Mouse (Mus musculus): Measurements from ENCODE around the gene Cyp2s1. TPM values are rescaled to one million over a fixed set of nuclear protein-coding genes. Genes with fewer than 3 reads are reported as not detected.

Cyp2s1 gene
- polyA plus RNA-seq, 1 experiment: not detected

DNA sequence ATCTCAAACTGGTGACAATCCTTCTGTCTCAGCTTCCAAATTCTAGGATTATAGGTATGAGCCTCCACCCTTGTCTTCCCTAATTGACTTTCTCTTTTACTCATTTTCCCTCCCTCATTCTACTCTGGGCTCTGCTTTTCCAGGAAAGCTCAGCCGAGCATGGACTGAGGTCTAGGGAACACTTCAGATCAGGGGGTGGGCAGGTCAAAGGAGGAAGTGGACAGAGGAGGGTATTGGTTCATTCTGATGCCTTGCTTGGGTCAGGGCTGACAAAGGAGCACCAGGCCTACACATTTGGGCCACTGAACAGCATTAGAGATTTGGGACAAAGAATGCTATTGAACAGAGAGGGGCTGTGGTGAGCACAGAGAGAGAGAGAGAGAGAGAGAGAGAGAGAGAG, 31.9 kb downstream of the Cyp2s1 start:
- H3K4me3 ChIP-seq (replicated peaks; ENCODE audit: control insufficient read depth, low read depth, low read length): no peak overlapping the region
- H3K27ac ChIP-seq (ENCODE audit: control insufficient read depth, insufficient read depth, low read depth, low read length, poor library complexity): no peak overlapping the region
- no peak for TF ChIP-seq CTCF (IDR thresholded peaks at IDR 0.05; ENCODE audit: control insufficient read depth, insufficient read depth, low read length)
- TF ChIP-seq POLR2A (IDR thresholded peaks at IDR 0.05; ENCODE audit: borderline replicate concordance, control insufficient read depth, low read depth, low read length): no peak
- H3K4me1 ChIP-seq (ENCODE audit: control insufficient read depth, insufficient read depth, low read length): peaks cover 3% of the 10 kb centered on the region; the same call in 1 of the 2 replicates
- 23% methylated on average over 1 of the region's 1 CpGs for WGBS

DNA sequence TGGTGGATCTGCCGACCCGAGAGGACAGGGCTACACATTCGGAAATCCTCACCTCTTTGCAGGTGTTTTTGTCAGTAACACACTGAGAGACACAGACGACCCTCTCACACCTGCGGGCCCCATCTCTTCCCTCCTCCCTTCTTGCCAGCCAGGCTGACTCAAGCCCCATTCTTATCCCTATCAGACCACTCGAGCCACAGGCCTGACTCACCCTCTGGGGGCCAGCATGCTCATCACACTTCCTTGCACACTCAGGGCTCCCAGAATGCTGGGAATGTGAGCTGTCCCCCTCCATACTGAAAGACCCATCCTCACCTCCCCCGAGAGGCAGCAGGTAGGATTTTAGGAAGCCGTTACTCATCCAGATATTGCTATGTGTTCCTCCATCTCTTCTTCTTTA, 33.0 kb downstream of the Cyp2s1 start:
- H3K27ac ChIP-seq (ENCODE audit: control insufficient read depth, insufficient read depth, low read depth, low read length, poor library complexity): no peak overlapping the region
- TF ChIP-seq CTCF (IDR thresholded peaks at IDR 0.05; ENCODE audit: control insufficient read depth, insufficient read depth, low read length) (no peak), POLR2A (IDR thresholded peaks at IDR 0.05; ENCODE audit: borderline replicate concordance, control insufficient read depth, low read depth, low read length) (no peak)
- H3K4me1 ChIP-seq (ENCODE audit: control insufficient read depth, insufficient read depth, low read length): peaks cover 3% of the 10 kb centered on the region; the same call in 1 of the 2 replicates
- 62% methylated on average over 8 of the region's 8 CpGs for WGBS
- no peak overlapping the region for H3K4me3 ChIP-seq (replicated peaks; ENCODE audit: control insufficient read depth, low read depth, low read length)

DNA sequence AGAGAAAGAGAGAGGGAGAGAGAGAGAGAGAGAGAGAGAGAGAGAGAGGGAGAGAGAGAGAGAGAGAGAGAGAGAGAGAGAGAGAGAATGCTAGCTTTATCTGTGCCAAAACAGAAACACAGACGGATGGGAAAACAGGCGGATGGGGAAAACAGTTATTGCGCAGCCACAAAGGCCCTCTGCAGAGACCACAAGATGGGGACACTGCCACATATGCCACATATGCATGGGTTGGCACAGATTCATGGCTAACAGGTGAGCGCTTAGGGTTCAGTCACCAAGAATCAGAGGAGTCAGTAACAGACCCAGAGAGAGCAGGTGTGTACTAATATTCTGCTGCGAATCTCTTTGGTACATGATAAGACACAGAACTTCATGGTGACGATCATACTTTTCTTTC, 34.0 kb downstream of the Cyp2s1 start:
- peaks cover 3% of the 10 kb centered on the region; the same call in 1 of the 2 replicates for H3K4me1 ChIP-seq (ENCODE audit: control insufficient read depth, insufficient read depth, low read length)
- WGBS: 9% methylated on average over 6 of the region's 6 CpGs
- H3K4me3 ChIP-seq (replicated peaks; ENCODE audit: control insufficient read depth, low read depth, low read length): no peak overlapping the region
- TF ChIP-seq POLR2A (IDR thresholded peaks at IDR 0.05; ENCODE audit: borderline replicate concordance, control insufficient read depth, low read depth, low read length) (no peak), CTCF (IDR thresholded peaks at IDR 0.05; ENCODE audit: control insufficient read depth, insufficient read depth, low read length) (no peak)
- H3K27ac ChIP-seq (ENCODE audit: control insufficient read depth, insufficient read depth, low read depth, low read length, poor library complexity): no peak overlapping the region

DNA sequence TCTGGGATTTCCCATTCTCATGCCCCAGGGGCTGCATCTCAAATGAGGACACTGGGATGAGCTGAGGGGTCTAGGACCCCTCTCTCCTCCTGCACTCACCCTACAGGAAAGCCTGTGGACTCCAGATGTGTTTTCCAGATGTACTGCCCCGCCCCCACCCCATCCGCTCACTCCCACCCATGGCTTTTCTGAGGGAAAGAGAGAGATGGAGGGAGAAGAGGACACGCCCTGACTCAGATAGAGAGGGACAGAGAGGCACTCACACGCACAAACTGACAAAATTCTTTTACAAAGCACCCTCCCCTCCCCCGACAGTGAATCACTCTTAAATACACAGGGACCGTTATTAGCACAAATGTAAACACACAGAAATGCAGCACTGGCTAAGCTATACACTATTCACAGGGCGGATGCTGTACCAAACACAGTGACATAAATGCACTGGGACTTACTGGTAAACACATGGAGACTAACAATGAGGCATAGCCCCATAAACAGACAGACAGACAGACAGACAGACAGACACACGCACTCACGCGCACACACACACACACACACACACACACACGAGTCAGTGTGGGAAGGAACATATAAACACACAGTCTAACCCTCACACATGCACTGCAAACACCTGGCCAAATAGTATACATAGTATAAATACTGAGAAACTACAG, 34.6 kb downstream of the Cyp2s1 start:
- H3K4me1 ChIP-seq (ENCODE audit: control insufficient read depth, insufficient read depth, low read length): peaks cover 3% of the 10 kb centered on the region; the same call in 1 of the 2 replicates
- TF ChIP-seq POLR2A (IDR thresholded peaks at IDR 0.05; ENCODE audit: borderline replicate concordance, control insufficient read depth, low read depth, low read length): no peak
- no peak for TF ChIP-seq CTCF (IDR thresholded peaks at IDR 0.05; ENCODE audit: control insufficient read depth, insufficient read depth, low read length)
- 22% methylated on average over 11 of the region's 11 CpGs for WGBS
- H3K27ac ChIP-seq (ENCODE audit: control insufficient read depth, insufficient read depth, low read depth, low read length, poor library complexity): no peak overlapping the region
- no peak overlapping the region for H3K4me3 ChIP-seq (replicated peaks; ENCODE audit: control insufficient read depth, low read depth, low read length)

DNA sequence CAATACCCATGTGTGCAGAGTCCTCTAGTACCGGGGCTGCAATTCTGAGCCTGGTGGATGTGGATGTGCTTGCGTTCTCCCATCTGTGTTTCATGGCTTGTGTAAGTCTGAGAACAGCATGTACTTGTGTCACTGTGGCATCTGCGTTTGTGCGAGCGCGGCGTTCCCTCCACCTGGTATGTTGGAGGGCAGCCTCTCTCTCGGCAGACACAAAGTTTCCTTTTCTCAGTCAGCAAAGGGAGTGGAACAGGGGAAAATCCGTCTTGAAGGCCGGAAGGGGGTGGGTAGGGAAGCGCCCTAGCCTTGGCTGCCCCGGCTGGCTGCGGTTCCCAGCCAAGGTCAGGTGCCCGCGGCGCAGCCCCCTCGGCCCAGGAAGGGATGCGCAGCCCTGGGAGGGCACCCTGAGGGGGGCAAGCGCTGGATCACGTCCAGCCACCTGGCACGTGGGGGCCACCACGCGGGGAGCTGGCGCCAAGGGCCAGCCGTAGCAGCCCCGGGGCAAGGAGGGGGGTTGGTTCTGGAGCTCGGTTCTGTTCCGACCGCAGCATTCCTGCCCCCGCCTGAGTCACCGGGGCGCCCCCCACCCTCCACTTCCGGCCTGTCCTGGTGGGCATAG, 35.3 kb downstream of the Cyp2s1 start:
- 2% methylated on average over 33 of the region's 33 CpGs for WGBS
- no peak overlapping the region for H3K4me3 ChIP-seq (replicated peaks; ENCODE audit: control insufficient read depth, low read depth, low read length)
- peaks cover 3% of the 10 kb centered on the region; the same call in 1 of the 2 replicates for H3K4me1 ChIP-seq (ENCODE audit: control insufficient read depth, insufficient read depth, low read length)

DNA sequence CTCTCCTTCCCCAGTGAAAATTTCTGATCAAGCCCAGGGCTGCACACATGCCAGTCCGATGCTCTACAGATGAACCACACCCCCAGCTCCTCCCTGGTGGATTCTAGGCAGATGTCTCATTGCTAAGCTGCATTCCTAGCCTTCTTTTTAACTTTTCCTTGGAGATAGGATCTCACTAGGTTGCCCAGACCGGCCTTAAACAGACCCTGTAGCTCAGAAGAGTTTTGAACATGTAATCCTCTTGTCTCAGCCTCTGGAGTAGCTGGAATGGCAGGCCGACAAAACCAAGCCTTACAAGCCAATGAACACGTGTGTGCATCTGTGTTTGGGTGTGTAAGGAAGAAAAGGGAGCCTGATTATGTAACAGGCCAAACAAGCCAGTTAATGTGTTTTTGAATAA, 36.0 kb downstream of the Cyp2s1 start:
- 58% methylated on average over 4 of the region's 4 CpGs for WGBS

More for the DNA sequence above, 35.3 kb downstream of the Cyp2s1 start:
- no peak overlapping the region for H3K27ac ChIP-seq (ENCODE audit: control insufficient read depth, insufficient read depth, low read depth, low read length, poor library complexity)
- TF ChIP-seq POLR2A (IDR thresholded peaks at IDR 0.05; ENCODE audit: borderline replicate concordance, control insufficient read depth, low read depth, low read length): no peak
- no peak for TF ChIP-seq CTCF (IDR thresholded peaks at IDR 0.05; ENCODE audit: control insufficient read depth, insufficient read depth, low read length)

DNA sequence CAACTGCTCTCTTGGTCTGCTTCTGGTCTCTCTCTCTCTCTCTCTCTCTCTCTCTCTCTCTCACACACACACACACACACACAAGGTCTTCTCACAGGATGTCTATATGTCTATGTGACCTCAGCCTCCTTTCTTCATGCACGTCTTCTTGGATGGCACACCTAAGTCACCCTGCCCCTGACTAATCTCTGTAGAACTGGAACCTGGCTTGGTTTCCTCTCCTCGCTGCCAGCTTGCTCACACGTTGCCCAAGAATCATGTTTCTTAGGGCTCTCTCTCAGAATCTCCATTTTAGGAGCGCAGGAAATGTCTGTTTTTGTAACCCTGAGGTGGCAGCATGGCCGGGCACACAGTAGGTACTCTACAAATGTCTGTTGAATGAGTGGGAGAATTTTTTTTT, 36.7 kb downstream of the Cyp2s1 start:
- peaks cover 3% of the 10 kb centered on the region; the same call in 1 of the 2 replicates for H3K4me1 ChIP-seq (ENCODE audit: control insufficient read depth, insufficient read depth, low read length)
- no peak for TF ChIP-seq CTCF (IDR thresholded peaks at IDR 0.05; ENCODE audit: control insufficient read depth, insufficient read depth, low read length)
- no peak for TF ChIP-seq POLR2A (IDR thresholded peaks at IDR 0.05; ENCODE audit: borderline replicate concordance, control insufficient read depth, low read depth, low read length)
- 58% methylated on average over 5 of the region's 5 CpGs for WGBS
- H3K4me3 ChIP-seq (replicated peaks; ENCODE audit: control insufficient read depth, low read depth, low read length): no peak overlapping the region
- no peak overlapping the region for H3K27ac ChIP-seq (ENCODE audit: control insufficient read depth, insufficient read depth, low read depth, low read length, poor library complexity)

More for the DNA sequence above, 36.0 kb downstream of the Cyp2s1 start:
- TF ChIP-seq CTCF (IDR thresholded peaks at IDR 0.05; ENCODE audit: control insufficient read depth, insufficient read depth, low read length) (no peak), POLR2A (IDR thresholded peaks at IDR 0.05; ENCODE audit: borderline replicate concordance, control insufficient read depth, low read depth, low read length) (no peak)
- Histone ChIP-seq H3K4me1 (ENCODE audit: control insufficient read depth, insufficient read depth, low read length) (peaks cover 3% of the 10 kb centered on the region; the same call in 1 of the 2 replicates), H3K27ac (ENCODE audit: control insufficient read depth, insufficient read depth, low read depth, low read length, poor library complexity) (no peak overlapping the region), H3K4me3 (replicated peaks; ENCODE audit: control insufficient read depth, low read depth, low read length) (no peak overlapping the region)

DNA sequence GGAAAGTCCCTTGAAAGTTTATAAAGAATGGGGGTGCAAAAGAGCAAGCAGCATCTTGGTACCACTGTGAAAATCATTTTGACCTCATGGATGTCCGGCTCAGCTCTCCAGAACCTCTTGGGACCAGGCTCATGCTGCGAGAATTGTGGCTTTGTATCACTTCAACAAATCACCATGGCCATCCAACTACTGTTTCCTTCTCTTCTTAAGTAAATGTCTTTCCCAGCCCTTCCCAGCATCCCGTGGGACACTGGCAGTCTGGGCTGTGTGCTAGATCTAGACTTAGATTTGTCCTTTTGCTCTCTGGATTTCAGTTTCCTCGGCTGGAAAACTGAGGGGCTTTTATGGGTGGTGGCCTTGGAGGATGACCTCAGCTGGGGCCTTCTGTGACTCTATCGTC, 48.5 kb downstream of the Cyp2s1 start:
- 76% methylated on average over 5 of the region's 5 CpGs for WGBS
- TF ChIP-seq CTCF (IDR thresholded peaks at IDR 0.05; ENCODE audit: control insufficient read depth, insufficient read depth, low read length): no peak
- TF ChIP-seq POLR2A (IDR thresholded peaks at IDR 0.05; ENCODE audit: borderline replicate concordance, control insufficient read depth, low read depth, low read length): no peak
- Histone ChIP-seq H3K27ac (ENCODE audit: control insufficient read depth, insufficient read depth, low read depth, low read length, poor library complexity) (no peak overlapping the region), H3K4me3 (replicated peaks; ENCODE audit: control insufficient read depth, low read depth, low read length) (no peak overlapping the region), H3K4me1 (ENCODE audit: control insufficient read depth, insufficient read depth, low read length) (peaks cover 5% of the 10 kb centered on the region; the same call in 1 of the 2 replicates)

Measured in bone marrow, adult 2 months (tissue).